Mouse (Mus musculus) heart, postnatal 0 days (tissue): Measurements from ENCODE around the gene Prkab2.

Experiments used
- CTCF ChIP-seq: IDR thresholded peaks from 2 replicates; pipeline ENCODE4 v1.5.1; 2016; ENCODE audit warnings: antibody characterized with exemption, control low read depth, low read depth
- EP300 ChIP-seq: IDR thresholded peaks from 2 replicates; pipeline ENCODE4 v1.6.1; 2016; ENCODE audit warnings: antibody characterized with exemption, low read depth

- no peak for TF ChIP-seq EP300
- TF ChIP-seq CTCF, result peak; percentile 44
These were observed 3.1 kb upstream of the Prkab2 start for GRCm38 (mm10) chr3:97654901-97655300.
